In genomic region chr12:81686406-81687117, GRCm38 (mm10) we compare ENCODE assay signal across 14 mouse cellular contexts. TPM values are rescaled to one million over a fixed set of nuclear protein-coding genes. Genes with fewer than 3 reads are reported as not detected.
DNase-seq lines count a peak whose midpoint lies in the region; ATAC-seq lines count a peak whose summit lies in the region.
"Had no signal": no experiment of that assay in that cellular context is flagged by ENCODE, and none has a peak within 500 bp of the region (broad histone marks: within the 10 kb centered on the region; RNA-seq: fewer than 3 reads in every experiment).

No protein-coding gene starts in this region.

- no peak overlapping the region for H3K27ac ChIP-seq in embryonic facial prominence, embryonic 10.5 days (replicated peaks)
- peak overlapping the region; percentile 38 for H3K27ac ChIP-seq in forebrain, embryonic 13.5 days
- H3K27ac ChIP-seq in midbrain, embryonic 10.5 days (replicated peaks), result 0 out of 2 replicates have a peak overlapping the region, but pooled peaks have one; percentile 49
- no peak overlapping the region; the same call in 1 of the 2 replicates for H3K27ac ChIP-seq in neural tube, embryonic 15.5 days (replicated peaks)
- H3K27ac ChIP-seq: left cerebral cortex, adult 2 months had no signal

- 37% methylated on average over 12 of the region's 12 CpGs for WGBS in embryonic facial prominence, embryonic 10.5 days
- 5% methylated on average over 12 of the region's 12 CpGs for WGBS in forebrain, embryonic 13.5 days
- 35% methylated on average over 12 of the region's 12 CpGs for WGBS in midbrain, embryonic 10.5 days
- 32% methylated on average over 12 of the region's 12 CpGs for WGBS in neural tube, embryonic 15.5 days

- H3K27me3 ChIP-seq in embryonic facial prominence, embryonic 10.5 days (replicated peaks; ENCODE audit: low read depth, poor library complexity, severe bottlenecking), result no peaks in the 10 kb centered on the region
- H3K27me3 ChIP-seq in forebrain, embryonic 13.5 days, result no peaks in the 10 kb centered on the region
- H3K27me3 ChIP-seq in midbrain, embryonic 10.5 days (ENCODE audit: low read depth, poor library complexity, severe bottlenecking), result peaks cover 9% of the 10 kb centered on the region
- no peaks in the 10 kb centered on the region for H3K27me3 ChIP-seq in neural tube, embryonic 15.5 days (replicated peaks)
- H3K27me3 ChIP-seq: Patski had no signal

- no peaks in the 10 kb centered on the region for H3K36me3 ChIP-seq in embryonic facial prominence, embryonic 10.5 days (replicated peaks)
- no peaks in the 10 kb centered on the region for H3K36me3 ChIP-seq in forebrain, embryonic 13.5 days (ENCODE audit: poor library complexity, severe bottlenecking)
- no peaks in the 10 kb centered on the region for H3K36me3 ChIP-seq in midbrain, embryonic 10.5 days
- H3K36me3 ChIP-seq in neural tube, embryonic 15.5 days, result no peaks in the 10 kb centered on the region

- peak; percentile 11 for DNase-seq in embryonic facial prominence, embryonic 10.5 days (ENCODE audit: low spot score)
- no peak for DNase-seq in midbrain, embryonic 10.5 days (ENCODE audit: low spot score)
- DNase-seq in natural killer cell, adult 2 months (ENCODE audit: low spot score in 2 of 2), result no peak
- DNase-seq in ovary, postnatal 14 days (ENCODE audit: low spot score), result no peak
- DNase-seq in cerebellum, adult 8-10 months, result no peak
- DNase-seq: adrenal gland, postnatal 10 days; kidney, postnatal 36 days; liver; lung, embryonic 14.5 days had no signal

- no peak overlapping the region for H3K4me3 ChIP-seq in embryonic facial prominence, embryonic 10.5 days
- H3K4me3 ChIP-seq in forebrain, embryonic 13.5 days, result no peak overlapping the region
- no peak overlapping the region for H3K4me3 ChIP-seq in midbrain, embryonic 10.5 days
- no peak overlapping the region for H3K4me3 ChIP-seq in neural tube, embryonic 15.5 days (replicated peaks)
- H3K4me3 ChIP-seq: left cerebral cortex, adult 2 months; megakaryocyte, embryonic 14.5 days had no signal

- peak; percentile 84 for ATAC-seq in forebrain, embryonic 13.5 days
- ATAC-seq in neural tube, embryonic 15.5 days (ENCODE audit: low FRiP score), result peak; percentile 66
- ATAC-seq: Patski had no signal

- peak overlapping the region; percentile 32 for H3K4me2 ChIP-seq in forebrain, embryonic 13.5 days
- H3K4me2 ChIP-seq in neural tube, embryonic 15.5 days, result no peak overlapping the region; the same call in 1 of the 2 replicates
- H3K4me2 ChIP-seq: lung, embryonic 14.5 days had no signal

- peaks cover 26% of the 10 kb centered on the region for H3K4me1 ChIP-seq in embryonic facial prominence, embryonic 10.5 days
- peaks cover 28% of the 10 kb centered on the region for H3K4me1 ChIP-seq in forebrain, embryonic 13.5 days
- peaks cover 39% of the 10 kb centered on the region for H3K4me1 ChIP-seq in midbrain, embryonic 10.5 days
- peaks cover 15% of the 10 kb centered on the region for H3K4me1 ChIP-seq in neural tube, embryonic 15.5 days

- H3K9me3 ChIP-seq in embryonic facial prominence, embryonic 10.5 days, result no peaks in the 10 kb centered on the region
- no peaks in the 10 kb centered on the region for H3K9me3 ChIP-seq in forebrain, embryonic 13.5 days (replicated peaks)
- no peaks in the 10 kb centered on the region for H3K9me3 ChIP-seq in midbrain, embryonic 10.5 days (replicated peaks)
- no peaks in the 10 kb centered on the region for H3K9me3 ChIP-seq in neural tube, embryonic 15.5 days (replicated peaks)
- H3K9me3 ChIP-seq: megakaryocyte, embryonic 14.5 days had no signal

- H3K9ac ChIP-seq in forebrain, embryonic 13.5 days, result 0 out of 2 replicates have a peak overlapping the region, but pooled peaks have one; percentile 34
- H3K9ac ChIP-seq in neural tube, embryonic 15.5 days (replicated peaks), result no peak overlapping the region
- H3K9ac ChIP-seq: lung, embryonic 14.5 days had no signal

RNA-seq across cellular contexts. Expression of gene Ttc9, which starts 55.5 kb away (rescaled TPM):
- polyA plus RNA-seq in embryonic facial prominence, embryonic 10.5 days (2016; fragmentation: Nextera tagmentation; extraction: Ambion mirVana), result 1.2 and 1.6 TPM in 2 replicates
- 7.1 and 7.2 TPM in 2 replicates for polyA plus RNA-seq in forebrain, embryonic 13.5 days (2015; fragmentation: Nextera tagmentation; extraction: Ambion mirVana)
- polyA plus RNA-seq in midbrain, embryonic 10.5 days (2016; fragmentation: Nextera tagmentation; extraction: Ambion mirVana), result 2.0 and 2.6 TPM in 2 replicates
- 17.0 and 20.9 TPM in 2 replicates for polyA plus RNA-seq in neural tube, embryonic 15.5 days (2015; fragmentation: Nextera tagmentation; extraction: Ambion mirVana)

Comparison
In these comparisons a context has a peak if more than half of its experiments do, and no peak if none do; other contexts are left out.
1. H3K27ac ChIP-seq: peak in forebrain, embryonic 13.5 days (single experiment) and midbrain, embryonic 10.5 days (single experiment); none in embryonic facial prominence, embryonic 10.5 days (single experiment) and neural tube, embryonic 15.5 days (single experiment).